Comparison of ENCODE assay signal across 24 mouse cellular contexts in the genomic region with DNA sequence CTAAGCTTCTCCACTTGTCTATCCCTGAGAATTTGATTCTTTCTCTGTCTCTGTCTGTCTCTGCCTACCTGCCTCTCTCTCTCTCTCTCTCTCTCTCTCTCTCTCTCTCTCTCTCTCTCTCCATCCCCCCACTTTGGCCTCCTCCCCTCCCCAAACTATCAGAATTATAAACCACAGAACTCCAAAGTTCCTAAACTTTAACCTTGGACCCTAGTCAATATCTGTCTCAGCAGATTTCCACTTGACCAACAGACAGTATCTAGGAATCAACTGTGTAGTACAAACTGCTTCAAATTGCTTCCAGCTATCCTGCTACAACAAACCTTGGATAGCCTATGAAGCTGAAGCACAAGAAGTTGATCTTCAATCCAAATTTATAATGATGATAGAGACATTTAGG. TPM values are rescaled to one million over a fixed set of nuclear protein-coding genes. Genes with fewer than 3 reads are reported as not detected.
"Had no signal": no experiment of that assay in that cellular context is flagged by ENCODE, and none has a peak within 500 bp of the region (broad histone marks: within the 10 kb centered on the region; RNA-seq: fewer than 3 reads in every experiment).

No protein-coding gene starts in this region.

- H3K4me1 ChIP-seq: heart, embryonic 10.5 days; heart, embryonic 12.5 days; hindbrain, embryonic 10.5 days; hindbrain, embryonic 12.5 days; intestine, embryonic 15.5 days; limb, embryonic 10.5 days; limb, embryonic 12.5 days; liver, embryonic 12.5 days had no signal

- DNase-seq: gastrocnemius, adult 2 months; gastrocnemius, postnatal 10 days; gastrocnemius, postnatal 25 days; heart, adult 18-20 months; heart, postnatal 10 days; heart, postnatal 4 days; kidney, postnatal 25 days; liver had no signal

- H3K4me3 ChIP-seq: gastrocnemius, adult 2 months; heart, embryonic 10.5 days; heart, embryonic 12.5 days; hindbrain, embryonic 10.5 days; hindbrain, embryonic 12.5 days; intestine, embryonic 15.5 days; layer of hippocampus, adult 2 months; left cerebral cortex, adult 2 months; limb, embryonic 10.5 days; limb, embryonic 12.5 days; liver, embryonic 12.5 days had no signal

- H3K36me3 ChIP-seq: heart, embryonic 10.5 days; heart, embryonic 12.5 days; hindbrain, embryonic 10.5 days; hindbrain, embryonic 12.5 days; intestine, embryonic 15.5 days; limb, embryonic 10.5 days; limb, embryonic 12.5 days; liver, embryonic 12.5 days had no signal

- H3K27me3 ChIP-seq: heart, embryonic 12.5 days; hindbrain, embryonic 12.5 days; intestine, embryonic 15.5 days; limb, embryonic 12.5 days; liver, embryonic 12.5 days had no signal

- H3K27ac ChIP-seq: gastrocnemius, adult 2 months; heart, embryonic 10.5 days; hindbrain, embryonic 10.5 days; hindbrain, embryonic 12.5 days; hindbrain, embryonic 14.5 days; intestine, embryonic 15.5 days; layer of hippocampus, adult 2 months; left cerebral cortex, adult 2 months; limb, embryonic 10.5 days; limb, embryonic 12.5 days; liver, embryonic 12.5 days; liver, embryonic 14.5 days had no signal

RNA-seq across cellular contexts. Expression of a gene that starts 10.2 kb away (rescaled TPM):
- polyA plus RNA-seq: heart, embryonic 10.5 days; heart, embryonic 12.5 days; heart, embryonic 14.5 days; heart, embryonic 16.5 days; hindbrain, embryonic 10.5 days; hindbrain, embryonic 12.5 days; hindbrain, embryonic 14.5 days; hindbrain, embryonic 16.5 days; intestine, embryonic 15.5 days; intestine, postnatal 0 days; limb, embryonic 10.5 days; limb, embryonic 12.5 days; liver, embryonic 12.5 days had no signal
